Mouse (Mus musculus): ENCODE data around the gene Thumpd3.
A peak's percentile ranks its signal among the peaks of the same experiment; 100 is the strongest.

Gene Thumpd3

GRCm38 (mm10) chr6:113046041-113046975 is at the start of gene Thumpd3:
TSS of gene Thumpd3 (plus strand) at chr6:113046225.
- DNase-seq: peak; percentile 95

- DNase-seq: no peak
Observed at GRCm38 (mm10) chr6:112999199-112999598, 46.8 kb upstream of the Thumpd3 start.

- peak; percentile 93 for DNase-seq
Observed at GRCm38 (mm10) chr6:113000666-113001287, 45.2 kb upstream of the Thumpd3 start.

- DNase-seq: no peak
Observed at GRCm38 (mm10) chr6:113001719-113002118, 44.3 kb upstream of the Thumpd3 start.

- DNase-seq: no peak
Observed at GRCm38 (mm10) chr6:113003313-113004111, 42.5 kb upstream of the Thumpd3 start.

GRCm38 (mm10) chr6:113006833-113007232 is 39.2 kb upstream of the Thumpd3 start:
- DNase-seq: no peak

- no peak for DNase-seq
Observed at GRCm38 (mm10) chr6:113011886-113012285, 34.1 kb upstream of the Thumpd3 start.

GRCm38 (mm10) chr6:113012495-113012941 is 33.5 kb upstream of the Thumpd3 start:
- peak; percentile 62 for DNase-seq

- no peak for DNase-seq
Observed at GRCm38 (mm10) chr6:113013550-113013949, 32.5 kb upstream of the Thumpd3 start.

- no peak for DNase-seq
Observed at GRCm38 (mm10) chr6:113017500-113018047, 28.5 kb upstream of the Thumpd3 start.

- no peak for DNase-seq
Observed at GRCm38 (mm10) chr6:113018139-113018538, 27.9 kb upstream of the Thumpd3 start.

GRCm38 (mm10) chr6:113024866-113025265 is 21.2 kb upstream of the Thumpd3 start:
- no peak for DNase-seq

GRCm38 (mm10) chr6:113025774-113026173 is 20.3 kb upstream of the Thumpd3 start:
- no peak for DNase-seq

- DNase-seq: no peak
Observed at GRCm38 (mm10) chr6:113027446-113027845, 18.6 kb upstream of the Thumpd3 start.

- DNase-seq: no peak
Observed at GRCm38 (mm10) chr6:113029006-113029405, 17.0 kb upstream of the Thumpd3 start.

- DNase-seq: no peak
Observed at GRCm38 (mm10) chr6:113030553-113030952, 15.5 kb upstream of the Thumpd3 start.

GRCm38 (mm10) chr6:113030970-113031660 is 14.9 kb upstream of the Thumpd3 start:
- peak; percentile 50 for DNase-seq

GRCm38 (mm10) chr6:113032121-113032520 is 13.9 kb upstream of the Thumpd3 start:
- DNase-seq: no peak

- DNase-seq: no peak
Observed at GRCm38 (mm10) chr6:113033185-113033584, 12.8 kb upstream of the Thumpd3 start.

- DNase-seq: no peak
Observed at GRCm38 (mm10) chr6:113034466-113034865, 11.6 kb upstream of the Thumpd3 start.

GRCm38 (mm10) chr6:113036463-113037175 is 9.4 kb upstream of the Thumpd3 start:
- DNase-seq: no peak

All from cerebellum, adult 9-10 months (tissue).